Mouse (Mus musculus): Measurements from ENCODE around the gene Pgap3.
"Not testable (repeated sequence)": the region's sequence is repeated elsewhere in the genome, so short reads cannot be mapped to it uniquely, and the experiment has no call there.

Pgap3 gene

DNA sequence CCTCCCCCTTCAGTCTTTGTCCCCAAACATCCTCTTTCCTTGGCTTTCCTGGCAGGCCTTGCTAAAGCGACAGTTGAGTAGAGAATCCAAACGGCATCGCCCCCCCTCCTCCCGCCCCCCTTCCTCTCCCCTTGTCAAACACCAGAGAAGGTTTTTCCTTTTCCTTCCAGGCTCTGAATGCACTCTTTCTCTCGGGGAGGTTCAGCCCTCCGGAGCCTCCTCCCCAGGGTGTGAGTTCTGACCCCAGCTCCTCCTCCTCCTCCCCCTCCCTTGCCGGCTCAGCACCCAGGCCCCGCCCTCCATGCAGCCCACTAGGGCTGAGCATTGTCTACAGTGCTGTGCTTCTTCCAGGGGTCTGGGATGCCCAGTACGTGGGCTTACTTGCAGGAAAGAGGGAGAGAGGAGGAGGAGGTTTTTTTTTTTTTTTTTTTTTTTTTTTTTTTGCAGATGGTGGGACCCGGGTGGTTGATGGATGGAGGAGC lies 9.1 kb upstream of the Pgap3 start:
- DNase-seq, result no peak

DNA sequence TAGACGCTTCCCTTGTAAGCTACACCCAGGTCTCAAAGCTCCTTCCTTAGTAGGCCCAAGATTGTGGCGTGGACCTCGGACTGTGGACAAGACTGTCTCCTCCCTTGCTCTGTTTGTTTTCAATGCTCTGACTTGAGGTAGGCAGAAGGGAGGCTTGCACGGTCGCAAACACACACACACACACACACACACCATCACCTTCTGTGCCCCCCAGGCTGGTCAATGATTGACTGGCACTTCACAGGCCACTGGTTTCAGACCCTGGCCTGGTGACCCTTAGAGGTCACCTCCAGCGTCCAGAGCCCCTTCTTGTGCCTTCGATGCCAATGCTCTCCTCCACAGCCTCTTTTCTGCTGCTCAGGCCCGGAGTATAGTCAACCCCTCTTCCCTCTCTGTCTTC lies 8.6 kb upstream of the Pgap3 start:
- DNase-seq, result no peak

DNA sequence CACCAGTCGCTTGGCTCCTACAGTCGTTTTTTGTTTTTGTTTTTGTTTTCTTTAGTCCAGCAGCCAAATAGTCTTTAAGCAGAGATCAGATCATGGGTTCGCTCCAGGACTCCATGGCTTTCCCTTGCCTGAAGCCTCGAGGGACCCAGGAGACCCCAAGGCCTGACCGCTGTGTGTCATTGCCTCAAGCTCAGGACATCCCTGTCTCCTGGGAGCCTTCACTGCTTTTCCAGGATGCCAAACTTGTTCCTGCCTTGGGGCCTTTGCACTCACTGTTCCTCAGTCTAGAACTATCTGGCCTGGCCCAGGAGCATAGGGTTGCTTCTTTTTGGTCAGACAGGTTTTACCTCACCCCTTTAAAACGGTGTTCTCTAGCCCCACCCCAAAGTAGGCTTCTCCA lies 6.3 kb upstream of the Pgap3 start:
- DNase-seq, result no peak

DNA sequence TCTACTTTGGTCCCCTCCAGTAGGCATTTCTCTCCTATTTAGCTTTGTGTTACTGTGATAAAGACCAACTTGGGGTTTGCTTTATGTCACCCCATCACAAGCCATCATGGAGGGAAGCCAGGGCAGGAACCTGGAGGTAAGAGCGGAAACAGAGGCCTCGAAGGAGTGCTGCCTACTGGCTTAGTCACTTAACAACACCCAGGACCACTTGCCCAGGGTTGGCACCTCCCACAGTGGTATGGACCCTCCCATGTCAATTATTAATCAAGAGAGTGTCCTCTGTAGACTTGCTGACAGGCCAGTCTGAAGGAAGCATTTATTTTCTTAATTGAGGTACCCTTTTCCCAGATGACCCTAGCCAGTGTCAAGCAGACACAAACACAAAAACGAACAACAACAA lies 526 bp upstream of the Pgap3 start:
- no peak for DNase-seq

DNA sequence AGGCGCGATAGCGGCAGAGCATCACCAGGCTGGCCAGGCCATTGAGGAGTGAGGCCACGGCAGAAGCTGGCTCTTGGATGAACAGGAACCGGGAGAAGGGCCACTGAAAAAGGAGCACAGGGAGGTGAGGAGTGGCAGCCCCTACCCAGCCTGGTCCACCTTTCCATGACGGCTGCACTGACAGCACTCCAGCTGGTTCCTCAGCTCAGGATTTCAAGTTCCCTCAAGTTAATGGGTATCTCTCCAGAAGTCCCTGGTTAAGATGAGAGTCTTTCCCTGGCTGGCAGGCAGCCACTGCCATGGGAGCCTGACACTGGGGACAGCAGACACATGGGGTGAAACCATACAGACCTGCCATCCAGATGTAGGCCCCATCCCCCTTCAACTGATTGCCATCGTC lies 2.3 kb downstream of the Pgap3 start:
- DNase-seq, result no peak

DNA sequence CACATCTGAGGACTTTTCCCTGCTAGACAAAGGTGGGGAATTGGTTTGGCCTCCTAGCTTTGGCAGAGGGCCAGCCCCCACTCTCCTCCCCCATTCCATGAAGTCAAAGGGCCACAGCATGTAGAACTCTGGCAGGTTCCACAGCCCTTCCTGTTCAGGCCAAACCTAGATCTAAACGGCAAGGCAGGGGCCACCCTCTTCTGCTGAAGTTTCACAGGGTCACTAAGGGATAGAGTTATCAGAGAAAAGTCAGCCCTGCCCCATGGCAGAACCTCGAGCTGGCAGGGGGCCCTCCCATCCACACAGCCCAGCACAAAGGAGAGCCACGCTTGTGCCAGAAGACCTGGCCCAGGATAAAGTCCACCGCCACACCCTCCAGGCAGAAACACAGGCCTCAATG lies 5.2 kb downstream of the Pgap3 start:
- no peak for DNase-seq

DNA sequence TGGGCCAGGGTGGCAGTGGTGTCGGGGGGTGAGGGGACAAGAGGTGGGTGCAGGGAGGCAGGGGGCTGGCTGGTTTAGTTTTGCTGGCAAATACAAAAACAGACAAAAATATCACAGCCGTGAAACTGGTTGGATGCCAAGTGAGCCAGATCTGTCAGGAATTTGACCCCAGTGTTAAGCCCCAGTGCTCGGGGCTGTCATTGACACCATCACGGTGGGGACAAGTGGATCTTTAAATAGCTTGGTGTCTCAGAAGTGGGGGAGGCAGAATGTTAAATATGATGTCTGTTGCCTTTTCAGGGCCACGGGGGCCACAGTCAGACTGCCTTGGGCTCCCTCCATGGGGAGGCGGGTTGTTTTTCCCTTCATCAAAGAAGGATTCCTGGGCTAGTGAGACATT lies 6.0 kb downstream of the Pgap3 start:
- no peak for DNase-seq

DNA sequence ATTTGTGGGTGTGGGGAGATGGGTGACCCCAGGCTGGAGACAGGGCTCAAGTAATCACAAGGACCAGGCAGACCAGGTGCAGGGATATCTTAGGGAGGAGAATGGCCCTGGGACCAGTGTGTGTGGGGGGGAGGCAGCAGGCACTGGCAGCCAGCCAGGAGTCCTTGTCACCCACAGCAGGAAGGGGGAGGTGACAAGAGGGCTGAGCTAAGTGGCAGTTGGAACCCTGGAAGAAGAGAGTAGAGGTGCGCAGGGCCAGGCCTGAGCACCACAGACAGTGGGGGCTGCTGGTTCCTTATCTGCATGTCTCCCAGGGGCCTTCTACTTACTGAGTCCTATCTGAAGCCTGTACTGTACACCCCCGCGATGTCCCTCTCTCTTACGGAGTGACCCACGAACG lies 7.0 kb downstream of the Pgap3 start:
- DNase-seq, result no peak

DNA sequence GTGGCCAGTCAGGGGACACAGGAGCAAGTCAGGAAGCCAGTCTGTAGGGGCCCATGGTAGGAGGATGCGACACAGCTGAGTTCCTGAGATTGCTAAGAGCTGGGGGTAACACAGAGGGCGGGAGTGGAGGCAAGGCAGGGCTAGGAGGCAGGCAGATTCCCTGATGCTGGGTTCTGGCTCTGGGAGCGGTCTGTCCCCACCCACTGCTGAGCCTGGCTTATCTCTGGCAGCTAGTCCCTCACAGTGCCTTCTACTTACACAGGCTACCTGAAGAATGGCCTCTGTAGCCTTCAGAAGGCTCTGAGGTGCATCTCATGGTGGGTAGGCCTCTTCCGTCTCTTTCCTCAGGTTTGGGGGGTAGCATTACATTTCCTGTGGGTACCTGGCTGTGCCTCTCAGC lies 7.6 kb downstream of the Pgap3 start:
- no peak for DNase-seq

DNA sequence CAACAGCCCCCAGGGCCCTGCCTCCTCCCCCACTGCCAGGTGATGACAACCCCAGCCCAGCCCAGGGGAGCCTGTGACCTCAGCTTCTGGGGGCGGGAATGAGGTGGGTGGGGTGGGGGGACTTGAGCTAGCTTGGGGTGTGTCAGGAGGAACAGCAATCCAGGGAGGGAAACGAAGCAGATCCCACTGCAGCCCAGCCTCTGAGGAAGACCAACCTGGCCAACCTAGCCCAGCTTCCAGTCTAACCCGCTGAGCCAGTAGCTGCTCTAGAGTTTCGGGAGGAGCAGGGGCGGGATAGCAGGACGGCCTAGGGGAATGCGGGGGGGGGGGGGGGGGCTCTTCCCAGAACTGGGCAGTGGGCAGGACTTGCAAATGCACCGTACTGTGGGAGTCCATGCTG lies 8.3 kb downstream of the Pgap3 start:
- no peak for DNase-seq

DNA sequence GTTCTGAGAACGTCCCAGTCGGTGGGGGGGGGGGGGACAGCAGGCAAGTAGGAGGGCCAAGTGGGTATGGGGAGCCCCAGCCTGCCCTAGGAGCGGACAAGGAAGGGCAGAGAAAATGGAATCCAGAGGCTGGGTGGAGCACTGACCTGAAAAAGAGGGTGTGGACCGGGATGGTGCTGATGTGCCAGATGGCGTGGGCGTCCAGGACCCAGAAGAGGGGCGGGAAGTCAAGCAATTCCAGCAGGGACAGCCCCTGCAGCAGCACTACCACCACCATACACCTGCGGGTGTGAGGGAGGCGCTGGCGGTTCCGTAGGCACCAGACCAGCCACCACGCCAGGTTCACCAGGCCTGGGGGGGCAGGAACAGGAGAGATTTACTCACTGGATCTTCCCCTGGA lies 10.1 kb downstream of the Pgap3 start:
- DNase-seq, result peak; percentile 7

DNA sequence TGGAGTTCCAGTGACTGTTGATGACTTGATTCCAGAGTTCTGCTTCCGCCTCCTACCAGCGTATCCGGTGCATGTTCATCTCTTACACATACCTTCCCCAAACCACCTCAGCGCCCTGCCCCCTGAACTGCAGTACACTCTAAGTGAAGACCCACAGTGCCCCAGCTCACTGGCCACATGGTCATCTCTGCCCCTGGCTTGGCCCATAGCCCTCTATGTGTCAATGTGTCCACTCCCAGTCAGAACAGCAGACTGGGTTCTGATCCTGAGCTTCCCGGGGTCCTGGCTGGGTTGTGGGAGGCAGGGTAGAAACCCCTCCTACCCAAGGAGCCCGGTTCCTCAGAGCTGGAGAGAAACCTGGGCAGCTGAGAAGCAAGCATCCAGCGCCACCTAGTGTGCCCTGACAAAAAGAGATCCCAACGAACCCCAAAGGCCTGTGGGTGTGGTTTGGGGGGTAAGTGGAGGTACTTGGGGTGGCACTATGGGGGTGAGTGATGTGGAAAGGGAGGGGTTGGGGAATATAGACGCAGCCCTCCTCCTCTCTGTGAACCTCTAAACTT lies 11.0 kb downstream of the Pgap3 start:
- no peak for DNase-seq

DNA sequence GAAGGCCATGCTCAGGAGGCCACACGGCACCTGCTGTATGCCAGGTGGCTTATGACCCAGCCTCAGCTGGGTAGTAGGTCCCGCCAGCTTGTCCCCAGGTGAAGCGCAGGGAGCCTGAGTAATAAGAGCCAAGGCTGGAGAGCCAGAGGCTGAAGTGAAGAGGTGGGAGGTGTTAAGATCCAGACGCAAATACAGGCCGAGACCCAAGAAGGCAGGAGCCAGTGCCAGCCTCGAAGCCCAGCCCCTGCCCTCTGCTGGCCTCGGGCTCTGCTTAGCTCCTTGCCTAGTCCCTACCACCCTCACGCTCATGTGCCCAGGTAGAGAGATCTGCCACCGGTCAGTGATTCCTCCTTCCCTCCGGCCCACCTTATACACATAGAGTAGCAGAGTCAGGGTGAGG lies 12.0 kb downstream of the Pgap3 start:
- DNase-seq, result no peak

DNA sequence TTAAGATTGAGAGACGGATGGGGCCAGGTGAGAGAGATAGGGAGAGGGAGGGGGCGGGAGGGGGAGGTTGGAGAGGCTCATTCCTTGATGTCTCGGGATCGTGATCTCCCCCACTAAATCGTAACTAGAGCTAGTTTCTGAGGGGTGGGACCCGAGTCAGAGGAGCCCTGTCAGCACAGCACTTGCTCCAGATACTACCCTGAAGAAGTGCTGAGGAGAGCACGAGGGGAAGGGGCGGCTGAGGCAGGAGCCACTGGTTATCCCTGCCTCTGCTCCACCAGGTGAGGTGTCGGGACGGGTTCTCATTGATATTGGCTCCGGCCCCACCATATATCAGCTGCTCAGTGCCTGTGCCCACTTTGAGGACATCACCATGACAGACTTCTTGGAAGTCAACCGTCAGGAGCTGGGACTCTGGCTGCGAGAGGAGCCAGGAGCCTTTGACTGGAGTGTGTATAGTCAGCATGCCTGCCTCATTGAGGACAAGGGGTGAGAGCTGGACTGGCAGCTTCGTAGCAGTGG lies 13.2 kb downstream of the Pgap3 start:
- DNase-seq, result no peak

DNA sequence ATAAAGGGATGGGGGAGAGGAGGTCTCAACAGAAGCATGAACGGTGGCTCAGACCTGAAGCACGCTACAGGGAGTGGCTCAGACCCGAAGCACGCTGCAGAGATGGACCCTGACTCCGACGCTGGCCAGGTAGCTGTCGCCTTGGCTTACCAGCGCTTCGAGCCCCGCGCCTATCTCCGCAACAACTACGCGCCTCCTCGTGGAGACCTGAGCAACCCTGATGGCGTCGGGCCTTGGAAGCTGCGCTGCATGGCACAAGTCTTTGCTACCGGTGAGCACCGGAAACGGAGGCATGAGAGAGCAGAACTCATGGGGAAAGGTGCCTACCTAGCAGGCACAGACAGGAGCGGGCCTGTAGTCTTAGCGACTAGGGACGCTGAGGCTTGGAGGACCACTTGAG lies 13.7 kb downstream of the Pgap3 start:
- DNase-seq, result no peak

DNA sequence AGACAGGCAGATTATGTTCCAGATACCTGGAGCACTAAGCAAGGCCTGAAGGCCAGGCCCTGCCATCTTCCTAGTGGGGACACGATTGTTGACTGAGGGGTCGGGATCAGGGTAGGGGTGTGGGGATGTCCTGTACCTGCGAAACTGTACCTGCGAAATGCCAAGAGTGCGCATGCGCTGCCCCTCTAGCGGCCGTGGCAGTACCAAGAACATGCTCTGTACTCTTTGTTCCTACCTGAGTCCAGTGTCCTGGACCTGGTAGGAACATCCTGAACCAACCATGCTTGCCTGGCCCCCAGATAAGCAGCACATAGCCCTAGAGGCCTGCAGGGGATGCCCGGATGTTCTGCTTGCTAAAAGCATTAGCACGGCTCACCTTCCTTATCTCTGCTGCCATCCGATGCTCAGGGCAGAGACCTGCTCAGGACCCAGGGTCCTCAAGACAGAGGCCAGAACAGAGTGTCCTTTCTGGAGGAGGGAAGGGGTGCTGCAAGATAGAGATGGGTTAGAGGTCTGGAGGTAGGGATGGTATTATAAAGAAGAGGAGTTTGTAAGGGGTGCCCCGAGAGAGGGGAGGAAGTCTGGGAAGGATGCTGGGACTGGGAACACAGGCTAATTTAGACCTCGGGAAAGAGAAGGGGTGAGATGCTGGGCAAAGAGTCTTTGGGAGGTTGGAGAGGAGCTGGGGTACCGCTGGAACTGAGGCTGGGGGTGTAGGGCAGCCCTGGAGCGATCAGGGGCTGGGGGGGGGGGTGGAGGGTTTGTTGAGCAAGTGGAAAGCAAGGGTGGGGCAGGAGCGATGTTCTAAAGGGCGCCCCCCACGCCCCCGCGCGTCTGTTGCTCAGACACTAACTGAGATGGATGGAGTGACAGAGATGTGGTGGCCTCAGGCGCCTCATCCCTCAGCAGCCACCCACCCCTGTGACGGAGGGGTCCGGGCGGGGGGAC lies 14.4 kb downstream of the Pgap3 start, which contains the start of gene Pnmt:
Gene Pnmt, plus strand, starts transcription at position 813 of the 948 bp plus-strand sequence.
- no peak for DNase-seq

DNA sequence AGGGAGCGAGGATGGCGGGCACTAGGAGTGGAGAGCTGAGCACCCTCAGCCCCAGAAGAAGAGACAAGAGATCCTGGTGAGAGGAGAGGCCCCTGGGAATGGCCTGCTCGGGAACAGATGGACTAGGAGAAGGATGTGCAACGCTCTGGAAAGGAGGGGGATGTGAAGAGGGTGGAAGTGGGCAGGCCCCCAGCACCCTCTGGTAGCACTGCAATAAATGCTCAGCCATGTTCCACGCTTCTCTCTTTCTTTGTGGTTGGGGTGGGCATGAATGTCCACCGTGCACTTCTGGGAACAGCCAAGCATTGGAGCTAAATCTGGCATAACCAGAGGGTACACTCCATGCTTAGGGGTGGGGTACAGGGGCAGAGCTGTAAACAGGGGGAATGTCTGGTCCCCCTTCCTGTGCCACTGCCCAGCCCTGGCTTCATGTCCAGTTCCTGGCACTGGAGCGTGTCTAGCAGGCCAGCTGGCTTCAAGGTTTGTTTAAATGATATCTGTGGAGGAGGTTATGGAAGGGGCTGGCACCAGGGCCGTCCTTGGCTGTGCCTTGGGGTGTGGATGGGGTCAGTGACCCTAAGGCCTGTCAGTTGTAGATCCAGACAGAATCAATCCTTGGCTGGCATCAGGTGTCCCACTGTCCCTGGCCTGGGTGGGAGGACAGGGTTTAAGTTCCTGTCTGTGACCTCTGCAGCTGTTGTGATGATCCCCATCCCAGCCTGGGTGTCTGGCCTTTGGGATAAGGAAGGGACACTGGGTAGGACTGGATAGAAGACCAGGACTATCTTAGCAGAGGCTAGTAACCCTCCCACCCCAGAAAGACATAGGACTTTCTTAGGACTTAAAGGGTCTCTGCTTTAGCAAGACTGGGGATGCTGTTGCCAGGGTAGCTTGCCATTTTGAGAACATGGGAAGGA lies 15.3 kb downstream of the Pgap3 start:
- DNase-seq, result no peak

DNA sequence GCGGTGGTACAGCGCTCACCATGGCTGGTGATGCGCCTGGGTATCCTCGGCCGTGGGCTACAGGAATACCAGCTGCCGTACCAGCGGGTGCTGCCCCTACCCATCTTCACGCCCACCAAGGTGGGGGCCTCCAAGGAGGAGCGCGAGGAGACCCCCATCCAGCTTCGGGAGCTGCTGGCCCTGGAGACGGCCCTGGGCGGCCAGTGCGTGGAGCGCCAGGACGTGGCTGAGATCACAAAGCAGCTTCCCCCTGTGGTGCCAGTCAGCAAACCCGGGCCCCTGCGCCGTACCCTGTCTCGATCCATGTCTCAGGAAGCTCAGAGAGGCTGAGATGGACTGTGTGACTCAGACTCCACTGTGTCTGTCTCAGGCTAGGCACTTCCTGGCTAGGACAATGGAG lies 16.1 kb downstream of the Pgap3 start:
- no peak for DNase-seq

DNA sequence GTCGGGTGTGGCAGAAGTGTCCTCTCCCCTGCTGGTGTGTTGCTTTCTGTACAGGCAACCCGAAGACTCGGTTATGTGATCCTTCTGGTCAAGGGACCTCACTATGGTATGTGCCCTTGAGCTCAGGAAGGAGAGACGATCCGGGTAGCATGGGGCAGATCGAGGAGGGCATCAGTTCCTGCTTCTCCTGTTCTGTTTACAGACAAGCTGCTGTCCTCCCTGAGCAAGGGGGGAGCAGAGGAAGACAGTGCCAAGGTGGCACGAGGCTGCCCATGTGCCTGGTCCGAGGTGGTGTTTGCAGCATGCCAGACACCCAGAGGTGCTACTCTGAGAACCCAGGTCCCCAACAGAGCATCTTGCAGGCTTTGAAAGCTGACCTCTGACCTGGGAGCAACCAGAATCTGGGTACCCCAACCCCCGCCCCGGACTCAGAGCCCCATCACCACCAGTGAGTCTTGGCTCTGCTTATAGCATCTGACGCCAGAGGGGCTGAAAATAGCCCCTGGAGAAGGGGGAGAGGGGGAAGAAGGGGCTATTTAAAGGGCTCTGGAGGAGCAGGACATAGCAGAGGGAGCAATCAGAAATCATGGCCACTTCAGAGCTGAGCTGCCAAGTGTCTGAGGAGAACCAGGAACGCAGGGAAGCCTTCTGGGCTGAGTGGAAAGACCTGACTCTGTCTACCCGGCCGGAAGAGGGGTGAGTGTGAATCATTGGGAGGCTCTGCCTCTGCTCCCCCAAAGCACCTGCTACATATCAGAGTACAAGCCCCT lies 16.8 kb downstream of the Pgap3 start, which contains the start of gene Tcap:
Gene Tcap, plus strand, starts transcription at position 551 of the 770 bp plus-strand sequence.
- DNase-seq, result peak; percentile 56

DNA sequence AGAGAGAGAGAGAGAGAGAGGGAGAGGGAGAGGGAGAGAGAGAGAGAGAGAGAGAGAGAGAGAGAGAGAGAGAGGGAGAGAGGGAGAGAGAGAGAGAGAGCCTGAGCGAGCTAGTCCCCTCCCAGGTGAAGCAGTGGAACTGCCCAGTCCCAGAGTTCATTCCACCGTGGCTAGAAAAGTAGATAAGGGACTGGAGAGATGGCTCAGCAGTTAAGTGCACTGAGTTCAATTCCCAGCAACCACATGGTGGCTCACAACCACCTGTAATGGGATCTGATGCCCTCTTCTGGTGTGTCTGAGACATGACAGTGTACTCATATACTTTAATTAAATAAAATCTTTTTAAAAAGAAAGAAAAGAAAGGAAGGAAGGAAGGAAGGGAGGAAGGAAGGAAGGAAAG lies 17.9 kb downstream of the Pgap3 start:
- DNase-seq, result not testable (repeated sequence)

DNA sequence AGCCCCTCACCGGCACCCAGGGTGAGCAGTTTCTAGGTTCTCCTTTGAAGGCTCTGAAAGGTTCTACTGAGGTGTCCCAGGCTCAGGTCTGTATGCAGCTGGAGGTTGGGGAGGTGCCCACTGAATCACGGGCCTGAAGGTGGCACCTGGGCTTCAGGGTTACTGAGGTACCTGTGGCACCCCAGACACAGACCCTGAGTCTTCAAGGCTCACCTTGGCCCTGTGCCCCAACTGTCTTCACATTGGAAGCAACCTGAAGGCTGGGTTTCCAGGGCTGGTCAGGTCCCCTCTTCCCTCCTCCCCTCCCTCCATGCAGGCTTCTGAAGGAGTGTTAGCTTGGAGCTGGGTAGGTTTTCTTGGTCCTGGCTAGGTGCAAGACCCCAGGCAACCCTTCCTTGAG lies 18.6 kb downstream of the Pgap3 start:
- DNase-seq, result no peak

DNA sequence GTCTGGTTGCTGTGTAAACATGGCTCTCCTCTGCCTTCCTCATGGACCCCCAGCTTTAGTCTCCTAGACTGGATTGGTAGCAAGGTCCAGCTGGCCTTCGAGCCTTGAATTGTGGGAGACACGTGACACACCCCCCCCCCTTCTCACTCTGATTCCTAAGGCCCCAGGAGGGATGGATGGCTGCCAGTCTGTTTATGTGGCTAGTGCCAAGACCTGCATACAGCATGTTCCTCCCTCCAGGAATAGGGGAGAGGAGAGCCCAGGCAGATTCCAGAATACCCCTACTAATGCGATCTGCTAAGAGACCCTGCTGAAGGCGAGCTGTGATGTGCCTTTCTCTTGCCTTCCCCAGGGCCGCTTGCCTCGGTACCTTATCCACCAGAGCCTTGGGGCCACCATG lies 20.2 kb downstream of the Pgap3 start:
- DNase-seq, result peak; percentile 60
